Mouse (Mus musculus) neural tube, postnatal 0 days (tissue): ENCODE measurements around the gene Vmn1r139. TPM values are rescaled to one million over a fixed set of nuclear protein-coding genes. Genes with fewer than 3 reads are reported as not detected.

ENCODE experiments used
- polyA plus RNA-seq: library from polyadenylated mRNA; unstranded; fragments of >200 nt; fragmentation: Nextera tagmentation; extraction: Ambion mirVana; gene quantifications from 2 replicates; pipeline ENCODE4 v1.2.1, GENCODE M21; 2015

The Vmn1r139 gene
- polyA plus RNA-seq = not detected in 2 replicates

GRCm38 (mm10) chr7:22068757-22069156, at the start of gene Vmn1r139:
Gene Vmn1r139, plus strand, starts transcription at chr7:22069057.

GRCm38 (mm10) chr7:22028797-22029196, 40.1 kb upstream of the Vmn1r139 start, which contains the start of gene Vmn1r138:
Gene Vmn1r138, minus strand, starts transcription at chr7:22028897.

DNA sequence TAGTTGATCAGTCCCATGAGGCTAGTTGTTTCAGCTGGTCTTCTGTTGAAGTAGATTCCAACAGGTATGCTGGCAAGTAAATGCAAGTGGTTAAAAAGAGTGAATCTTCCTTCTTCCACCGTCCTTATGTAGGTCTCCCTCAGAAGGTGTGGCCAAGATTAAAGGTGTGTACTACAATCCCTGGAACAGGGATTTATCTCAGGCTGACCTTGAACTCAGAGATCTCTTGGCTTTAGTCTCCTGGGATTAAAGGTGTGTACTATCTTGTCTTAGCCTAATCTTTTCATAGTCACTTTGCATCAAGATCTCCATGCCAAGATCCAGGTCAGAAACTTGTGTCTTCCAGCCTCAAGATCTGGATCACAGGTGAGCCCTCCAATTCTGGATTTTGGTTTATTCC, 12.7 kb upstream of the Vmn1r139 start, which contains the start of gene Gm6176:
Gene Gm6176, minus strand, starts transcription at position 101 of the 400 bp plus-strand sequence.

DNA sequence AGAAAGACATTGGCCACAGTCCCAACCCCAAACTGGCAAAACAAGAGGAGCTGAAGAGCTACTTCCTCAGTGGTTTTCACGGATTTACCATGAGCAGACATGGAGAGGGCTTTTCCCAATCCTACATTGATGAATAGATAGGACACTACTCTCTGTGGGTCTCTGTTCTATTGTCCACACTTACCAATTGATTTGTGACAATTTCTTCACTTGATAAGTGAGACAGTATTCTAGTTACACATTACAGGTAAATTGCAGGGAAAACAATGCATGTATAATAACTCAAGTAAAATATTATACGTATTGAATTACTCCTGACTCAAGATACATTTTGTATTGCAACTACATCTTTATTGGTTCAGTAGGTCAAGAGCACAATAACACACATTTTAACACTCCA, 49.3 kb downstream of the Vmn1r139 start, which contains the start of gene Gm16451:
Gene Gm16451, minus strand, starts transcription at position 101 of the 400 bp plus-strand sequence.

DNA sequence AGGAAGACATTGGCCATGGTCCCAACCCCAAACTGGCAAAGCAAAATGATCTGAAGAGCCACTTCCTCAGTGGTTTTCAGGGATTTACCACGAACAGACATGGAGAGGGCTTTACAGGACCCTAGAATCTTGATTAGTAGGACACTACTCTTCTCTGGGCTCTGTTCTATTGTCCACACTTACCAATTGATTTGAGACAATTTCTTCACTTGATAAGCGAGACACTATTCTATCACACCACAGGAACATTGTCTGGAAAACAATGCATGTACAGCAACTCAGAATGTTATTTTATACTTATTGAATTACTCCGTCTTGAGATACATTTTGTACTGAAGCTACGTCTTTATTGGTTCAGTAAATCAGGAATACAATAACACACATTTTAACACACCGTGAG, 65.8 kb downstream of the Vmn1r139 start, which contains the start of gene Gm10666:
Gene Gm10666, minus strand, starts transcription at position 101 of the 400 bp plus-strand sequence.

Other genes starting within 250 kb of the Vmn1r139 start
- gene Vmn1r135, start 236.7 kb upstream of the Vmn1r139 start, polyA plus RNA-seq = not detected in 2 replicates
- not detected in 2 replicates for gene Gm5725, start 224.8 kb upstream of the Vmn1r139 start, polyA plus RNA-seq
- gene Gm5891, start 147.8 kb upstream of the Vmn1r139 start, polyA plus RNA-seq = not detected in 2 replicates
- not detected in 2 replicates for gene Vmn1r137, start 74.5 kb upstream of the Vmn1r139 start, polyA plus RNA-seq
- gene Vmn1r138, start 40.2 kb upstream of the Vmn1r139 start, polyA plus RNA-seq = not detected in 2 replicates
- gene Gm6176, start 12.8 kb upstream of the Vmn1r139 start, polyA plus RNA-seq = not detected in 2 replicates
- not detected in 2 replicates for gene Gm16451, start 49.2 kb downstream of the Vmn1r139 start, polyA plus RNA-seq
- gene Gm10666, start 65.7 kb downstream of the Vmn1r139 start, polyA plus RNA-seq = not detected in 2 replicates
- not detected in 2 replicates for gene Vmn1r142, start 95.0 kb downstream of the Vmn1r139 start, polyA plus RNA-seq
- gene Vmn1r143, start 120.3 kb downstream of the Vmn1r139 start, polyA plus RNA-seq = not detected in 2 replicates
- not detected in 2 replicates for gene Gm8653, start 132.2 kb downstream of the Vmn1r139 start, polyA plus RNA-seq
- not detected in 2 replicates for gene Gm8453, start 160.4 kb downstream of the Vmn1r139 start, polyA plus RNA-seq